22 mouse cellular contexts compared by ENCODE assay signal in genomic region chr13:38565245-38565644, GRCm38 (mm10). TPM values are rescaled to one million over a fixed set of nuclear protein-coding genes. Genes with fewer than 3 reads are reported as not detected.
DNase-seq lines count a peak whose midpoint lies in the region; ATAC-seq and TF ChIP-seq lines count a peak whose summit lies in the region.
"Had no signal": no experiment of that assay in that cellular context is flagged by ENCODE, and none has a peak within 500 bp of the region (broad histone marks: within the 10 kb centered on the region; RNA-seq: fewer than 3 reads in every experiment).

No protein-coding gene starts in this region.

- H3K9me3 ChIP-seq in CH12.LX (replicated peaks; ENCODE audit: low read length) = no peaks in the 10 kb centered on the region
- H3K9me3 ChIP-seq in limb, embryonic 11.5 days (ENCODE audit: control insufficient read depth, low read length) = no peaks in the 10 kb centered on the region
- H3K9me3 ChIP-seq: embryonic facial prominence, embryonic 12.5 days; forebrain, embryonic 12.5 days; hindbrain, embryonic 15.5 days had no signal

- H3K9ac ChIP-seq in CH12.LX (ENCODE audit: insufficient read depth, low read depth) = no peak overlapping the region
- H3K9ac ChIP-seq in limb, embryonic 11.5 days (ENCODE audit: low read length) = peak overlapping the region; percentile 12; the same call in 1 of the 2 replicates
- H3K9ac ChIP-seq: embryonic facial prominence, embryonic 12.5 days; forebrain, embryonic 12.5 days; heart, embryonic 12.5 days; hindbrain, embryonic 15.5 days had no signal

- no peak for TF ChIP-seq RAD21 in CH12.LX (IDR thresholded peaks at IDR 0.05; ENCODE audit: low read depth, low read length)

- no peak for TF ChIP-seq POLR2A in CH12.LX (IDR thresholded peaks at IDR 0.05; ENCODE audit: low read depth, low read length)

- in situ Hi-C loops in CH12.LX (cut with MboI; ENCODE audit: low pct_ligation_motif_present, low pct_unique_long_range_greater_than_20kb, low sequenced_read_pairs) = no loop called here

- H3K36me3 ChIP-seq in CH12.LX (replicated peaks in 1 of 2; ENCODE audit: control insufficient read depth in 1 of 2, insufficient read depth in 1 of 2, low read length in 1 of 2) = no peaks in the 10 kb centered on the region
- no peaks in the 10 kb centered on the region for H3K36me3 ChIP-seq in limb, embryonic 11.5 days (ENCODE audit: control insufficient read depth, insufficient read depth, low read length)
- H3K36me3 ChIP-seq: embryonic facial prominence, embryonic 12.5 days; forebrain, embryonic 12.5 days; heart, embryonic 12.5 days; hindbrain, embryonic 15.5 days had no signal

- no peaks in the 10 kb centered on the region for H3K27me3 ChIP-seq in CH12.LX (replicated peaks)
- no peaks in the 10 kb centered on the region for H3K27me3 ChIP-seq in limb, embryonic 11.5 days (ENCODE audit: control insufficient read depth, insufficient read depth, low read length)
- H3K27me3 ChIP-seq: embryonic facial prominence, embryonic 12.5 days; forebrain, embryonic 12.5 days; heart, embryonic 12.5 days; hindbrain, embryonic 15.5 days had no signal

- no peaks in the 10 kb centered on the region for H3K79me2 ChIP-seq in CH12.LX (replicated peaks; ENCODE audit: control insufficient read depth, extremely low read depth, insufficient read depth, poor library complexity, severe bottlenecking)

- H3K4me2 ChIP-seq in CH12.LX (ENCODE audit: insufficient read depth, low read depth, poor library complexity, severe bottlenecking) = peak overlapping the region; percentile 6; the same call in 1 of the 2 replicates
- no peak overlapping the region for H3K4me2 ChIP-seq in limb, embryonic 11.5 days (ENCODE audit: low read depth, severe bottlenecking)
- H3K4me2 ChIP-seq: embryonic facial prominence, embryonic 12.5 days; forebrain, embryonic 12.5 days; heart, embryonic 12.5 days; hindbrain, embryonic 15.5 days had no signal

- dilution Hi-C loops in CH12.LX (cut with MboI; ENCODE audit: extremely low pct_ligation_motif_present, extremely low pct_unique_long_range_greater_than_20kb, low sequenced_read_pairs) = no loop called here

- no peak for TF ChIP-seq EP300 in CH12.LX (IDR thresholded peaks at IDR 0.05; ENCODE audit: low read length)

- no peak for DNase-seq in frontal cortex, postnatal 10 days (ENCODE audit: low spot score in 2 of 2)
- peak; percentile 13 for DNase-seq in kidney, adult 18-20 months
- DNase-seq in kidney, postnatal 10 days = no peak
- DNase-seq in CH12.LX (ENCODE audit: extremely low read depth) = no peak
- DNase-seq in limb, embryonic 11.5 days (ENCODE audit: low spot score) = no peak
- DNase-seq in cerebellum, postnatal 14 days = no peak
- no peak for DNase-seq in left cerebral cortex, postnatal 36 days (ENCODE audit: low spot score in 2 of 2)
- DNase-seq: adrenal gland, postnatal 10 days; B cell, adult 2 months; cerebellum, adult 11 months; cerebellum, adult 8-10 months; cerebellum, postnatal 25 days; gastrocnemius, postnatal 36 days; heart, adult 18-20 months; heart, postnatal 36 days had no signal

- H3K4me1 ChIP-seq in CH12.LX (ENCODE audit: control insufficient read depth in 1 of 2, insufficient read depth in 2 of 2) = peaks cover 0 to 6% of the 10 kb centered on the region in 2 experiments; a peak in 2 of 4 replicates
- no peaks in the 10 kb centered on the region for H3K4me1 ChIP-seq in limb, embryonic 11.5 days (ENCODE audit: control insufficient read depth, insufficient read depth, low read length)
- H3K4me1 ChIP-seq: embryonic facial prominence, embryonic 12.5 days; forebrain, embryonic 12.5 days; heart, embryonic 12.5 days; hindbrain, embryonic 15.5 days had no signal

- peak; percentile 85 for ATAC-seq in frontal cortex, adult (ENCODE audit: low TSS enrichment)
- no peak for ATAC-seq in limb, embryonic 11.5 days (ENCODE audit: insufficient number of reproducible peaks, low FRiP score, low TSS enrichment, low read depth)
- ATAC-seq: CD4-positive, CD25-positive, alpha-beta regulatory T cell, adult 4 months; forebrain, embryonic 16.5 days had no signal

- no peak overlapping the region for H3K4me3 ChIP-seq in CH12.LX (replicated peaks in 1 of 3; ENCODE audit: low read depth in 2 of 3, low read length in 2 of 3, poor library complexity in 1 of 3)
- H3K4me3 ChIP-seq in limb, embryonic 11.5 days (ENCODE audit: low read depth, low read length) = no peak overlapping the region
- H3K4me3 ChIP-seq: embryonic facial prominence, embryonic 12.5 days; forebrain, embryonic 12.5 days; heart, embryonic 12.5 days; hindbrain, embryonic 15.5 days had no signal

- no peak overlapping the region for H3K27ac ChIP-seq in CH12.LX (ENCODE audit: insufficient read depth, low read depth)
- no peak overlapping the region for H3K27ac ChIP-seq in limb, embryonic 11.5 days (replicated peaks; ENCODE audit: low read depth, low read length)
- H3K27ac ChIP-seq: embryonic facial prominence, embryonic 12.5 days; forebrain, embryonic 12.5 days; hindbrain, embryonic 15.5 days had no signal

- 77% methylated on average over 4 of the region's 4 CpGs for WGBS in limb, embryonic 11.5 days

- intact Hi-C loops in left cerebral cortex, postnatal 36 days (cut with DNase I) = no loop called here

- no peak for TF ChIP-seq CTCF in CH12.LX (conservative IDR thresholded peaks at IDR 0.05 in 1 of 2, IDR thresholded peaks at IDR 0.05 in 1 of 2; ENCODE audit: low read depth in 2 of 2, low read length in 2 of 2)

TF ChIP-seq in CH12.LX, 34 proteins besides CTCF, POLR2A, EP300 and RAD21:
- TF ChIP-seq BHLHE40 (IDR thresholded peaks at IDR 0.05; ENCODE audit: low read depth, low read length) = no peak
- no peak for TF ChIP-seq E2F4 (IDR thresholded peaks at IDR 0.05; ENCODE audit: insufficient replicate concordance, low read depth, low read length)
- no peak for TF ChIP-seq JUN (IDR thresholded peaks at IDR 0.05; ENCODE audit: insufficient read depth, low read depth, low read length)
- TF ChIP-seq TBP (conservative IDR thresholded peaks at IDR 0.05; ENCODE audit: low read depth, low read length) = no peak
- no peak for TF ChIP-seq ZNF384 (IDR thresholded peaks at IDR 0.05; ENCODE audit: low read depth, low read length)
- TF ChIP-seq RCOR1 (conservative IDR thresholded peaks at IDR 0.05; ENCODE audit: low read depth, low read length) = no peak
- no peak for TF ChIP-seq CHD1 (IDR thresholded peaks at IDR 0.05; ENCODE audit: low read depth, low read length)
- TF ChIP-seq MAX (IDR thresholded peaks at IDR 0.05; ENCODE audit: low read length) = no peak
- TF ChIP-seq GABPA (IDR thresholded peaks at IDR 0.05; ENCODE audit: insufficient replicate concordance, low read depth, low read length) = no peak

RNA-seq across cellular contexts. Expression of gene Txndc5, which starts 36.6 kb away (rescaled TPM):
- 131 and 171 TPM in 2 replicates for total RNA-seq in CH12.LX (2012; rRNA removed)
- total RNA-seq in CH12.LX (2014; rRNA removed) = 111 and 120 TPM in 2 replicates
- polyA plus RNA-seq in CH12.LX (2012; ENCODE audit: insufficient read length, low read depth) = 145 and 155 TPM in 2 replicates
- 183 TPM in 2 replicates for polyA plus RNA-seq in limb, embryonic 11.5 days (2014; fragmentation: Nextera tagmentation; extraction: Ambion mirVana)
- 10 to 100 TPM; 45.8 to 49.6 TPM for total RNA-seq in left cerebral cortex, postnatal 36 days (2021)
